Mouse (Mus musculus): ENCODE measurements around the gene Gm28053.
A peak's percentile ranks its signal among the peaks of the same experiment; 100 is the strongest.
"Not testable (repeated sequence)": the region's sequence is repeated elsewhere in the genome, so short reads cannot be mapped to it uniquely, and the experiment has no call there.

Gm28053 gene

DNA sequence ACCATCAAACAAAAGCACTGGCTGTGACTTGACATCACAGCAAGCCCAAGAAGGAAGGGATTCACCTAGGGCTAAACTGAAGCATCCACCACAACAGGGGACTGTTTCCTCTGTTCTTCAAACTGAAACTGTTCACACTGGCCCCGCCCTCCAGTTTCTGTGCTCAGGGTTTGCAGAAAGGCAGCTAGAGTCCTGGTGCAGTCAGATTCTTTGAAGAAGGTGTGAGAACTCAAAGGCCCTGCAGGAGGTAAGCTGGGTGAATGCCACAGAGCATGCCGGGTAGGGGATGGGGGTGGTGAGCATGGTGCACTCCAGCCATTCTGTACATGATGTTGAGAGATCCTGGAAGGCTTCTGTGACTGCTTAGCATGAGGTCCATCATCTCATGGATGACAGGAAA lies at the start of gene Gm28053, which contains the start of gene Gimap7:
Gene Gm28053, plus strand, starts transcription at position 153 of the 400 bp plus-strand sequence.
Gene Gimap7, plus strand, starts transcription at position 167 of the 400 bp plus-strand sequence.
- no peak for DNase-seq (ENCODE audit: low read depth, low spot score)

DNA sequence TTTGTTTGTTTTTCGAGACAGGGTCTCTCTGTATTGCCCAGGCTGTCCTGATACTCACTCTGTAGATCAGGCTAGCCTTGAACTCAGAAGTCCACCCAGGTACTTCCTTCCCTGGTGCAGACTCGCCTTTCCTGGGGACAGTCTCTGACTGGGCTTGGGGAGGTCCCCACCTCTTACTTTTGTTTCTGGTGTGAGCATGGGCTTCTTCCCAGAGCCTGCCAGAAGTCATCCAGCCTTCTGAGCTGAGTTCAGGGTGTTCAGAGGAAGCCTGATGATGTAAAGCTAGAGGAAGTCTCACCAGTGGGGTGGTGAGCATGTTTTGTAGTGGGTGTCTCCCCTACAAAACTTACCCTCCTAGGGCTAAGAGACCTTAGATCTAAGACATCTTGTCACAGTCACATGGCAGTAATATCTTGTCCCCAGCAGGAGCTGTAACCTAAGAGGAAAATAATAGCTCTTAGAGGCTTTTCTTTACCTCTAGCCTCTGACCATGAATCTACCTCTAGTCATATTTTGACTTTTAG lies 48.9 kb upstream of the Gm28053 start:
- no peak for DNase-seq (ENCODE audit: low read depth, low spot score)

- DNase-seq (ENCODE audit: low read depth, low spot score), result no peak
These were observed 43.9 kb upstream of the Gm28053 start for GRCm38 (mm10) chr6:48674291-48675058.

DNA sequence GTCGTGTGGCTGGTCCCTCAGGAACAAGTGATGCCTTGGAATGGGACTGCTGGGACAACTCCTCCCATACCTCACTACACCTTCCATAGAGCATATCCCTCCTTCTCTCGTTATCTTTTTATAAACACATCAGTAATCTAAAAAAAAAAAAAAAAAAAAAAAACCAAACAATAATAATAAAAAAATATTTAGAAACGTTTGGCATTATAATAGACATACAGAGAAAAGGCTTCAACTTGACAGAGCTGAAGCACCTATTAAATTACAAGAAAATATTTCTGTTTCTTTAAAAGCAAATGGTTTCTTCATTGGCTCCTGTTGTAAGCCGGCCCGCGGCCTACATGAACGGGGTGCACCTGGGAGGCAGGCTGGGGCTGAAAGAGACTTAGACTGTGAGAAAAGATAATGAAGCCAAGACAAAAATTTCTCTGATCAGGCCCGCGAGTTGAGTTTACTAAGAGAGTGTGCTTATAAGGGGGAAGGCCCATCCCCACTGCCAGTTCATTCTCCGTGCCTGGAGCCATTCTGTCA lies 42.9 kb upstream of the Gm28053 start:
- DNase-seq (ENCODE audit: low read depth, low spot score), result no peak

DNA sequence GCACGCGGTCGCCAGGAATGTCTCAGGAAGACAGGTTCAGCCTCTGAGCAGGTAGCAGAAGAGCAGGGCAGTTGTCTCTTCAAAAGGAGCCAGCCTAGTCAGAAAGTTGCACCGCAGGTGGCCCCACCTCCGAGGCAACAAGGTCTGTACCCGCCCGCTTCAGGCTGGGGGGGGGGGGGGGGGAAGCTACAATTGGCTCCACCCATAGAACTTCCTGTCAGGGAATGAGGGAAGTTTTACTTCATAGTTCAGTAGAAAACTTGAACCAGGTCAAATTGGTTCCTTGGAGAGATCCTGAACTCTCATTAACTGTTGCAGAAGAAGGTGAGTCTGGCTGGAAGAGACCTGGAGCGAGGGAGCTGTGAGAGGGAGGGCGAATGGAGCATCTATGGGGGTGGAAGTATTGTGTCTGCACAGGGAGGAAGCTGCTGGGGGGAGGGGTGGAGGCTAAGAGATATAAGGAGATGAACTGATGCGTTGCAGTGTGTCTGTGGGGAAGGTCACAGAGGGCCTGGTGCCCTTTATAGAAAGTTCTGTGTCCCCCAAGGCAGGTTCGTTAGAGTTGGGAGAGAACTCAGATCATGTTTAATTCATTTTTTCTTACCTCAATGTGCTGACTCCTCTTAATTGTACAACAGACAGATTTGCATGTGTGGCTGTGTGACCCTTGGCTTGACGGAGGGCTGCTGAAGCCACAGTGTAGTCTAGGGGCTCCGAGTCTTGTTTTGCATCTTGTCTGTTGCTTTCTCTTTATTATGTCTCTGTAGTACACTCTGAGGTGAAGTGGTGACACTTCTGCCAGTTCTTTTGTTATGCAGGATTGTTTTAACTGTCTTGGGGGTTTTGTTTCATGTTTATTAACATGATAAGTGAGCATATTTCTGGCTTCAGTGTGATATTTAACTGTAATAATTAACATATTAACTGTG lies 42.2 kb upstream of the Gm28053 start, which contains the start of gene Gimap9:
Gene Gimap9, plus strand, starts transcription at position 199 of the 929 bp plus-strand sequence.
- no peak for DNase-seq (ENCODE audit: low read depth, low spot score)

DNA sequence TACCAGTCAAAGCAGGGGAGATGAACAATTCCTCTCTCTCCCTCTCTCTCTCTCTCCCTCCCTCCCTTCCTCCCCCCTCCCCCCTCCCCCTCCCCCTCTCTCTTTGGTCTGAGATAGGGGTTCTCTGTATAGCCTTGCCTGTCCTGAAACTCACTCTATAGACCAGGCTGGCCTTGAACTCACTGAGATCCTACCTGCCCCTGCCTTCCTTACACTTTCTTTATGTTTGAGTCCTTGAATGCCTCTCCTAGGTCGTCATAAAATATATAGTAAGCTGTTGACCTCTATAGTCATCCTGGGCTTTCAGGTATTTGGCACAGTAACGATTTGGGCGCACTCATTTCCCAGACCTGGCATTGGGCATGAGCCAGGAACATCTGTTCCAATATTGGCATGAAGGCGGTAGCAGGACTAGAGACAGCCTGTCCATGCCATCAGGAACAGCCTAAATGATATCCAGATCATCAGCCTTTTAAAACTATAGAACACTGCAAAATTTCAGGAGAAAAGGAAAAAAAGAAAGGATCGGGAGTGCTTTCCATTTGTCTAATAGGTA lies 41.5 kb upstream of the Gm28053 start:
- DNase-seq (ENCODE audit: low read depth, low spot score), result no peak

- no peak for DNase-seq (ENCODE audit: low read depth, low spot score)
These were observed 40.7 kb upstream of the Gm28053 start for GRCm38 (mm10) chr6:48677492-48678345.

DNA sequence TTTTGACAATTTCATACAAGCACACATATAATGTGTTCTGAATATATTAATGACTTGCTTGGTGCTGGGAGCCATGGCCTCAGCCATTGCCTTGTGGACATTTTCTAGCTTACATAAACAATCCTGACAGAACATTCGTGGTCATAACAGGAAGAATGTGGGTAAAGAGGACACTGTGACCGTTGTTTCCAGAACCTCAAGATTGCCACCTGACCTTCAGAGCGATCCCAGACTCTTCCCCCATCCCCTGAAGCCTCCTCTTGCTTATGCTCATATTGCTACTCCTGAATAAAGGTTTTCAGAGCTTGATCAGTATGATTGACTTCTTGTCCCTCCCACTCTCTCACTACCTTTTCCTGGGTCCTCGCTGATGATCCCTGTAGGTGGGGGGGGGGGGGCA lies 40.0 kb upstream of the Gm28053 start:
- no peak for DNase-seq (ENCODE audit: low read depth, low spot score)

GRCm38 (mm10) chr6:48679701-48680100 lies 38.7 kb upstream of the Gm28053 start:
- no peak for DNase-seq (ENCODE audit: low read depth, low spot score)

DNA sequence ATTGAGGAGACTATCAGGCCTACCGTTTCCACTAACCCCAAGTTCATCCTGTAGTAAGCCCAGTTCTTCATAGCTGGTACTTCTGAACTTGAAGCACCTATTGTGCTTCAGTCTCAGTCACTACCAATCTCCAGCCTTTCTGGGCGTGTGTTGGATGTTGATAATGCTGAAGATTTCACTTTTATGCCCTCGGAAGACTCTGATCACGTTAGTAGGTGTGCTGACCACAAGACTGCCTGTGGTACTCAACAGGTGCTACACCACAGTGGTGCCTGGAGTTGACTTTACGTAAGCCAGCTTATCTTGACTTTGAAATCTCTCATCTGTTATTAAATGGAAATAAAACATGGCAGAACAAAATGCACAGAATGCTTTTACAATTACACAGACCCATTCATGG lies 38.0 kb upstream of the Gm28053 start:
- DNase-seq (ENCODE audit: low read depth, low spot score), result no peak

DNA sequence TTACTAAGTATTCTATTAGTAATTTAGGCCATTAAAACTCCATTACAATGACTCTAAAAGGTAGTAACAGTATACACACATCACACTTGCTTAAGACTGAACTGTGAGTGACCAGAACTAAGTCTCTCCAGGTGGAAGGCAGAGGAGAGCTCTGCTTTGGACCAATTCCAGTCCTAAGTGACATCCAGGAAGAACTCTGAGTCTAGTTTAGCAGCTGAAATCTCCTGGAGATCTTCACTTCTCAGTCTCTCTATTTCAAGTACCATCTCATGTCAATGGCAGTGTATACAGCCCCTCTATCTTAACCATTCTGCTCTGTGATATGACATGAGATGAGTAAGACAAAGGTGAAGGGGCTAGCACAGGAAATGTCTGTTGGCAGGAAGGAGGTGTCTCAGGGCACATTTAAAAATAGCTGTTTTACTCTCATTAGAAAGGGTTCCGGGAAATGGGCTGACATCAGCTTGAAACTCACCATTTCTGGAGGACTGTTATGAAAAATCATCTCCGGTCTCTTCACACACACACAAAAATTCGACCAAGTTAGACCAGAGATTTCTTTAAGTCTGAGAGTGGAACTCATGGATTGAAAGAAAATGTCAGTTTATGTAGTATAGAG lies 36.8 kb upstream of the Gm28053 start:
- no peak for DNase-seq (ENCODE audit: low read depth, low spot score)

GRCm38 (mm10) chr6:48682271-48682670 lies 36.1 kb upstream of the Gm28053 start:
- peak; percentile 47 for DNase-seq (ENCODE audit: low read depth, low spot score)

- DNase-seq (ENCODE audit: low read depth, low spot score), result not testable (repeated sequence)
These were observed 35.1 kb upstream of the Gm28053 start for GRCm38 (mm10) chr6:48683263-48683821.

GRCm38 (mm10) chr6:48684319-48684718 lies 34.1 kb upstream of the Gm28053 start, which contains the start of gene Gimap4:
Gene Gimap4 (plus strand): TSS chr6:48684549.
- DNase-seq (ENCODE audit: low read depth, low spot score), result no peak

DNA sequence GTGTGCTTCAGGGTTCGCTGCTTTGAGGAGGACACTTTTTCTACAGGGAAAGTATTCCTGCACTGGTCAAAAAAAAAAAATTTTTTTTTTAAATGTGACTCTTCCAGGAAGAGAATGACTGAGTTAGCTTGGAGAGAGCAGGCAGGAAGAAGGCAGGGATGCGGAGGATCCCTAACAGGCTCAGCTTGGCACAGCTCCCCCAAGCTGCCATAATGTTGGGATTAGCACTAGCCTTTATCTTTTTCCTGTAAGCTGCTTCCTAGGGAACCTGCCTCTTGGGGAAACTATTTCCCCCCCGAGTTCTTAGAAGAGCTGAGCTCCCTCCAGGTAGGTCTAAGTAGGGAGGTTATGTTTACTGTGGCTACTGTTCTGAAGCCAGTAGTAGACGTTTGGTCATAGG lies 33.6 kb upstream of the Gm28053 start:
- DNase-seq (ENCODE audit: low read depth, low spot score), result peak; percentile 10

GRCm38 (mm10) chr6:48685251-48685650 lies 33.2 kb upstream of the Gm28053 start:
- DNase-seq (ENCODE audit: low read depth, low spot score), result no peak

- no peak for DNase-seq (ENCODE audit: low read depth, low spot score)
These were observed 32.4 kb upstream of the Gm28053 start for GRCm38 (mm10) chr6:48685694-48686665.

- DNase-seq (ENCODE audit: low read depth, low spot score), result no peak
These were observed 31.3 kb upstream of the Gm28053 start for GRCm38 (mm10) chr6:48687077-48687476.

DNA sequence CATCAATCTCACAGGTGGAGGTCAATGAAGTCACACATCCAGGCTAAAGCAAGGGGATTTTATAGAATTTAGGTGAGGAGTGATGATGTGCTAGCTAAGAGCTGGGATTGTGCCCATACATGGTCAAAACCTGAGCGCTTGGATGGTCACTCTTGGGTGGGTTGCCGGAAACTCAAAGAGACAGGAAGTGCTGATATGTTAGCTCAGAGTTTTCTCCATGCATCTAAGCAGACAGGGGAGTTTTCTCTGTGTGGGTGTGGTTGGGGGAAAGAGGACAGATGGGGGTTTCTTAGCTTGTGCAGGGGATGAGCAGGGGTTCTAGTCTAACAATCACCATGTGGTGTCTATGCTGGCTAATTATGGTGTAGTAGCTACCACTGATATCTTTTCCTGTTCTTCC lies 29.1 kb upstream of the Gm28053 start:
- DNase-seq (ENCODE audit: low read depth, low spot score), result no peak

All from brain, adult 2 months (tissue).